Mouse (Mus musculus) heart, embryonic 12.5 days (tissue): Measurements from ENCODE around the gene Mgat4c. TPM values are rescaled to one million over a fixed set of nuclear protein-coding genes. Genes with fewer than 3 reads are reported as not detected.

Source experiments
- ATAC-seq: fragments of 200-750 bp; cut with Nextera tagmentation; 2 replicates; pipeline ENCODE4 v1.8.0; 2017; ENCODE audit warnings: moderate TSS enrichment, moderate library complexity; ENCODE audit not compliant: insufficient number of reproducible peaks, low FRiP score
- H3K27ac ChIP-seq: fragments of 300-500 bp; sonication (generic); 2 replicates; pipeline ENCODE4 v1.5.1; 2016; ENCODE audit warnings: mild to moderate bottlenecking, moderate library complexity; ENCODE audit not compliant: poor library complexity, severe bottlenecking
- H3K27me3 ChIP-seq: fragments of 300-500 bp; sonication (generic); replicated peaks from 2 replicates; pipeline ENCODE4 v1.6.1; 2016; ENCODE audit warnings: mild to moderate bottlenecking, moderate library complexity
- H3K36me3 ChIP-seq: fragments of 300-500 bp; sonication (generic); 2 replicates; pipeline ENCODE4 v1.6.1; 2016; ENCODE audit warnings: mild to moderate bottlenecking, moderate library complexity
- H3K4me1 ChIP-seq: fragments of 300-500 bp; sonication (generic); replicated peaks from 2 replicates; pipeline ENCODE4 v1.6.1; 2016; ENCODE audit warnings: mild to moderate bottlenecking
- H3K4me2 ChIP-seq: fragments of 300-500 bp; sonication (generic); 2 replicates; pipeline ENCODE4 v1.6.1; 2016; ENCODE audit warnings: mild to moderate bottlenecking, moderate library complexity
- H3K4me3 ChIP-seq: fragments of 300-500 bp; sonication (generic); 2 replicates; pipeline ENCODE4 v1.5.1; 2016; ENCODE audit warnings: mild to moderate bottlenecking
- H3K9ac ChIP-seq: fragments of 300-500 bp; sonication (generic); 2 replicates; pipeline ENCODE4 v1.6.1; 2016; ENCODE audit warnings: mild to moderate bottlenecking, moderate library complexity
- H3K9me3 ChIP-seq: fragments of 300-500 bp; sonication (generic); replicated peaks from 2 replicates; pipeline ENCODE4 v1.6.1; 2016; ENCODE audit warnings: mild to moderate bottlenecking, moderate library complexity
- WGBS: fragments of 180-500 bp; shearing (Covaris S2); methylation state at CpG from one replicate; pipeline ENCODE4 v1.1.7; 2016; 5-methylcytosine and 5-hydroxymethylcytosine counted together
- polyA plus RNA-seq: library from polyadenylated mRNA; unstranded; fragments of >200 nt; fragmentation: Nextera tagmentation; extraction: Ambion mirVana; gene quantifications from 2 replicates; pipeline ENCODE4 v1.2.1, GENCODE M21; 2016

Gene Mgat4c
- 0.06 and 0.09 TPM in 2 replicates for polyA plus RNA-seq

DNA sequence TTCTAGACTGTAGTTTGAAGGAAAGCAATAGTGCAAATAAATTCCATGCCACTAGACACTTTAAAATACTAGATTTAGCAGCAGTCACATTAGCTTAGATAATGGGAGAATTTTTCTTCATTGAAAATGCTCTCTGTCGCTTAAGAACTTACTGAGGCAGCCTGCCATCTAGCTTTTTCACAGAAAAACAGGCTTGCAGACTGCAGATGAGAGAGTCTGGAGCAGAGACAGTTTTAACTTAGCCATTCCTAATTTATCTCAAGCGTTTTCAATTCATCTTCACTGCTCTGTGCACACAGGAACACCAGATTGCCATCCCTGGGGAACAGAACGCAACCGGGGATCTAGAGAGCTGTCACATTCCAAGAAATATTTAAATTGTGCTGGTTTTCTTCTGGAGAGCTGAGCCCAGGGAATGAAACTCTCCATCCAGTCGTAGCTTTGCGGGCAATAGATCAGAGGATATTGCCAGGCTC is at the start of gene Mgat4c:
Gene Mgat4c, plus strand, starts transcription at position 51 of the 476 bp plus-strand sequence.
- H3K36me3 ChIP-seq = no peaks in the 10 kb centered on the region
- no peak within 1 kb of the TSS for H3K9ac ChIP-seq
- H3K27me3 ChIP-seq = no peaks in the 10 kb centered on the region
- no peak for ATAC-seq
- no peak within 1 kb of the TSS for H3K4me2 ChIP-seq
- WGBS = 58% methylated on average over 6 of the region's 6 CpGs
- no peak within 1 kb of the TSS for H3K4me3 ChIP-seq
- no peaks in the 10 kb centered on the region for H3K4me1 ChIP-seq
- no peaks in the 10 kb centered on the region for H3K9me3 ChIP-seq
- no peak within 1 kb of the TSS for H3K27ac ChIP-seq

DNA sequence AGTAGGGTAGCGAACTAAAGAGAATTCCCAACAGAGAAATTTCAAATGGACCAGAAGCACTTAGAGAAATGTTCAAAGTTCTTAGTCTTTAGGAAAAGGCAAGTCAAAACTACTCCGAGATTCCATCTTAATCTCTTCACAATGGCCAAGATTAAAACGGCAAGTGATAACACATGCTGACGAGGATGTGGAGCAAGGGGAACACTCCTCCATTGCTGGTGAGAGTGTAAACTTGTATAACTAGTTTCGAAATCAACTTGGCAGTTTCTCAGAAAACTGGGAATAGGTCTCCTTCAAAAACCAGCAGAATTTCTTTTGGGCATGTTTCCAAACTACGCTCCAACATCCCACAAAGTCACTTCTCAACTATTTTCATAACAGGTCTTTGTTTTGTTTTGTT is 46.0 kb upstream of the Mgat4c start:
- ATAC-seq = no peak
- H3K4me2 ChIP-seq = no peak overlapping the region
- no peaks in the 10 kb centered on the region for H3K9me3 ChIP-seq
- WGBS = 69% methylated on average over 6 of the region's 6 CpGs
- H3K9ac ChIP-seq = no peak overlapping the region
- H3K36me3 ChIP-seq = no peaks in the 10 kb centered on the region
- no peaks in the 10 kb centered on the region for H3K4me1 ChIP-seq
- no peak overlapping the region for H3K4me3 ChIP-seq
- no peak overlapping the region for H3K27ac ChIP-seq
- H3K27me3 ChIP-seq = no peaks in the 10 kb centered on the region

DNA sequence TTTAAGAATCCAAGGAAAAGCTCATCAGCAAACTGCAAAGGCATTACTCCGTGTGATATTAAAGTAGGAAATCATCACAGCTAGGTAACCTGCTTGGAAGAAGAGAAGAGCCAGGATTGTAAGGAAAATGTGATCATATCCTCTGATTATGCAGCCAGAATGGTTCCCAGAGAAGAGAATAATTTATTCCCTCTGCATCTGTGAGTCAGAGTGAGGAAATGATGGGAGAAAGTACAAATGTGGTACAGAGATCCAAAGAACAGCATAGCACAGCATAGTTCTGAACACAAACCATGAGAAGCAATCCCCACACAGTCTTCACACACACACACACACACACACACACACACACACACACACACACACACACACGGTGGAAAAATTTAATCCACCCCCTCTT is 40.2 kb upstream of the Mgat4c start:
- Histone ChIP-seq H3K9me3 (no peaks in the 10 kb centered on the region), H3K4me1 (no peaks in the 10 kb centered on the region), H3K36me3 (no peaks in the 10 kb centered on the region), H3K4me2 (no peak overlapping the region), H3K4me3 (no peak overlapping the region), H3K9ac (no peak overlapping the region), H3K27ac (no peak overlapping the region), H3K27me3 (no peaks in the 10 kb centered on the region)
- 61% methylated on average over 2 of the region's 2 CpGs for WGBS
- no peak for ATAC-seq

DNA sequence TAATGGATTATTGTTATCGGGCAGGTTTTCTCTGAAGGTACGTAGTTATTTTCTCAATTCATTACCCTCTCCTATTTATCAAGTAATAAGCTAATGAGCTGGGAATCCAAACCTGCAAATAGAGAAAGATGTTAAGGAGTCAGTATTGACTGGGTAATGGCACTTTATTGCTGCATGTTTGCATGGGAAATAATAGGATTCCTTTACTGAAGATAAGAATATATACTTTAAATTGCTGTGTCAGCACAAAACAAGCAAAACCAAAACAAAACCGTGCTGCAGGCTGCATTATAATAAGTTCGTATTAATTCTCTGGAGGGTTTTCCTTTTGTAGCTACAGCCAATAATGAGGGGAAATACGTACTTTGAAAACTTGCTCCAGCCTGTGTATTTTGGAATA is 627 bp downstream of the Mgat4c start:
- Histone ChIP-seq H3K4me2 (no peak overlapping the region), H3K36me3 (no peaks in the 10 kb centered on the region), H3K4me1 (no peaks in the 10 kb centered on the region), H3K9me3 (no peaks in the 10 kb centered on the region), H3K9ac (no peak overlapping the region), H3K27ac (no peak overlapping the region), H3K4me3 (no peak overlapping the region), H3K27me3 (no peaks in the 10 kb centered on the region)
- WGBS = 77% methylated on average over 5 of the region's 5 CpGs
- no peak for ATAC-seq

DNA sequence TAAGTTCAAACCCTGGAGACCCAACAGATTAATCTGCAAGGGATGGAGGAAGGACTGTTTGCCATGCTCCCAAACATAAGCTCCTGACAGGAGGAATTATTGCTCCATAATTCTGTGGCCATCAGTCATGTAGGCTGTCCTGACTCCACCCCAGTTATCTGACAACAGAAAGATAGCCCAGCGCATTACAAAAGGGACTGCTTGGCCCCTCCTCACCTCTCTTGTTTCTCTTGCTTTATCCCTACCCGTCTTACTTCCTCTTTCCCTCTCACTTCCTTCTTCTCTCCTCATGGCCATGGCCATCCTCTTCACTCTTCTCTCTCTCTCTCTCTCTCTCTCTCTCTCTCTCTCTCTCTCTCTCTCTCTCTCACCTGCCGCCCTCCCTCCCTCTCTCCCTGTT is 80.5 kb downstream of the Mgat4c start:
- H3K9me3 ChIP-seq = no peaks in the 10 kb centered on the region
- 66% methylated on average over 3 of the region's 3 CpGs for WGBS
- H3K36me3 ChIP-seq = no peaks in the 10 kb centered on the region
- no peak overlapping the region for H3K9ac ChIP-seq
- H3K4me2 ChIP-seq = no peak overlapping the region
- H3K4me1 ChIP-seq = no peaks in the 10 kb centered on the region
- ATAC-seq = no peak
- H3K4me3 ChIP-seq = no peak overlapping the region
- H3K27me3 ChIP-seq = no peaks in the 10 kb centered on the region
- no peak overlapping the region for H3K27ac ChIP-seq

DNA sequence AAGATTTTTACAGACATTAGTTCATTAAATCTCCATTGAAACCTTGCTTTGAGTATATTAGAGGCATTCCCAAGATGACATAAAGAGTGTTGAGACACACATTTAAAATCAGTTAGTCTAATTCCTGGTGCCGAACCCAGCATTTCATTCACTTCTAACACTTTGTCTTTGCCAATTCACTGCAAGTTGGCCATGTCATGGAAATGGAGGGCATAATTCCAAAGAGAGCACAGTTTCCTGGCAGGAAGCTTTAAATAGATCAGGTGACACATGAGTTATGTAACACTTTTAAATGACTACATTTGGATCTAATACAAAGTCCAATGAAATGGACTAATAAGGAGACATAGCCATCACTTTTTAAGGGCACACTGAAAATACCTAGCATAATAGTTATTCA is 89.4 kb downstream of the Mgat4c start:
- WGBS = 80% methylated on average over 1 of the region's 1 CpGs
- Histone ChIP-seq H3K9me3 (no peaks in the 10 kb centered on the region), H3K4me2 (no peak overlapping the region), H3K27me3 (no peaks in the 10 kb centered on the region), H3K36me3 (no peaks in the 10 kb centered on the region), H3K4me1 (no peaks in the 10 kb centered on the region), H3K9ac (no peak overlapping the region), H3K27ac (no peak overlapping the region), H3K4me3 (no peak overlapping the region)
- ATAC-seq = no peak

DNA sequence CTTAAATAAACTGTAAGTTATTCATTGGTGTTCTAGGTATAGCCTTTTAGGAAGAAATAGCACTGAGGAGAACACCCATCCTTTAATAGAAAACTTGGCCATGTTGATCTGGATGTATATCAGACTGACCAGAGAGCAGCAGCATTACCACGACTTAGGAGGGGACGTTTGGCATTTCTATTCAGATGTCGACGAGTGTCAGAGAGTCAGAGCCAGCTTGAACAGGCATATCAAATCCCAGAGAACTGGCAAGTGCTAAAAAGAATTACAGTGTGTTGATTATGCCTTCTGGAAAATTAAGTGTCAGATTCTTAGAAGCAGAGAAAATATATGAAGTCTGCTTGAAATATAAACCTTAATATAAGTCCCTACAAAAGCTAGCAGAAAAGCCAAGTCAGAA is 89.9 kb downstream of the Mgat4c start:
- Histone ChIP-seq H3K4me1 (no peaks in the 10 kb centered on the region), H3K36me3 (no peaks in the 10 kb centered on the region), H3K9me3 (no peaks in the 10 kb centered on the region), H3K27ac (no peak overlapping the region), H3K4me3 (no peak overlapping the region), H3K9ac (no peak overlapping the region), H3K4me2 (no peak overlapping the region), H3K27me3 (no peaks in the 10 kb centered on the region)
- no peak for ATAC-seq
- WGBS = 71% methylated on average over 4 of the region's 4 CpGs

DNA sequence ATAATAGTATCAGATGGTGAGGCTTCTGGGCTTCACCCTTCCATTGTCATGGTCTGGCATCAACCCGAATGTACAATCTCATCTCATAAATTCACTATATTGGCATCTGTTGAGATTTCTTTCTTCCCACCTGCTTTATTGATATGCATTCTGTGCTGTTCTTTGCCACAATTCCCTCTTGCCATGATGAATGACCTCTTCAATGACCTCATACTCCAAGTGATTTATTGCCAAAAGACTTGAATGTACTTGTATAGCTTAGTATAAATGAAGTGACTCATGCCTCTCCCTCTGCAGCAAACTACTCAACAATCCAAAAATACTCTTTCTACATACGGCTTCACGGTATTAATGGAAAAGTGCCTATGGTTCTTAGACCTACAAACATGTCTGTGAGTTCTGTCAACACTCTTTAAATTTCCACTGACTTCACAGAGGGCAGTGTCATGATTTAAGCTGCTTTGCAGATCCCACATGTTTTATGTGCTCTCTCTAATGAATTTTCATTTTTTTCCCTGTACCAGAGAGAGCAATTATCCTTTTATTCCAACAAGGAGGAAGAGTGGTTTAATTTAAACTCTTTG is 102.0 kb downstream of the Mgat4c start:
- Histone ChIP-seq H3K4me2 (no peak overlapping the region), H3K4me1 (no peaks in the 10 kb centered on the region), H3K4me3 (no peak overlapping the region), H3K27me3 (no peaks in the 10 kb centered on the region), H3K27ac (no peak overlapping the region), H3K9ac (no peak overlapping the region), H3K9me3 (no peaks in the 10 kb centered on the region), H3K36me3 (no peaks in the 10 kb centered on the region)
- 69% methylated on average over 3 of the region's 3 CpGs for WGBS
- ATAC-seq = no peak

DNA sequence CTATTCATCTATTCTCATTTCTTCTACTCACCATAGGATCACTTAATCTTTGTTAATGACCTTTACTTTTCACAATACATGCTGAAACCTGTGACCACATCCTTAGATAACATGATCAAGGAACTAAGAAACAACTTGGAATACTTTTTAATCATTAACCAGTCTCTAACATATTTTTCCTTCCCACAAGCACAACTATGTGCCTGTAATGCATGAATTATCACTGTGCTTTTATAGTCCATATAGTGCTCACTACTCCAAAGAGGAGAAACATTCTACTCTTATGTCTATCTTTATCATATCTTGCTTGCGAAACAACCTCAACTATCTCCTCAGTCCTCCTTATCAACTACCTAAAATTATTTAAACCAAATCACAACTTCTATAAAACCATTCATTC is 114.2 kb downstream of the Mgat4c start:
- H3K27me3 ChIP-seq = no peaks in the 10 kb centered on the region
- H3K4me1 ChIP-seq = no peaks in the 10 kb centered on the region
- H3K9ac ChIP-seq = no peak overlapping the region
- 85% methylated on average over 1 of the region's 1 CpGs for WGBS
- no peaks in the 10 kb centered on the region for H3K36me3 ChIP-seq
- no peak for ATAC-seq
- H3K4me3 ChIP-seq = no peak overlapping the region
- H3K4me2 ChIP-seq = no peak overlapping the region
- no peak overlapping the region for H3K27ac ChIP-seq
- H3K9me3 ChIP-seq = no peaks in the 10 kb centered on the region

DNA sequence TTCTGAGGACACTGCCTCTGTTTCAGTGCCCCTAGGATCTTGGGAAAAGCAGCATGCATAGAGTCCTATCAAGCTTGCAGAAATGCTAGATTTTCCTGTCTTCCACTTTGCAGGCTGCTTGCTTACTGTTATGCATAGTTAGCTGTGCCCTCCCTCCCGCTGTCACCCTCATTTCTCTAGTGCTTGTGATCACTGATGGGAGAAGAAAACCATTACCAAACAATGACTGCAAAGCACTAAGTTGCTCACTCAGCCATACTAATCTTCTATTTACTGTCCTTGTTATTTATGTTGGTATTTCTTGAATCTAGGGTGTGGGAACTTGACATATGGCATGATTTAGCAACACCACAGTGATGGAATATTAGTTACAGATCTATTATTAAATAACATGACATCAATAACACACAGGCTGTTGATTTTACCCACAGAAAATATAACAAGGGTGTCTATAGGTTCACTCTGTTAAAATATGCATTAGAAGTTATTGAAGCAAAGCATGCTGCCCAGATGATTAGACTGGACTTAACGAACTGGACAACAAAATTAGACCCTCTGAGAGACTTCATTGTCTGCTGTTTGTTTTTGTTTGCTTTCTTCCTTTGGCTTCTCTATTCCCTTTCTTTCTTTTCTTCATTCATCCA is 117.7 kb downstream of the Mgat4c start:
- Histone ChIP-seq H3K9ac (no peak overlapping the region), H3K4me1 (no peaks in the 10 kb centered on the region), H3K27ac (no peak overlapping the region), H3K36me3 (no peaks in the 10 kb centered on the region), H3K9me3 (no peaks in the 10 kb centered on the region), H3K4me2 (no peak overlapping the region), H3K27me3 (no peaks in the 10 kb centered on the region), H3K4me3 (no peak overlapping the region)
- no peak for ATAC-seq
- 59% methylated on average over 2 of the region's 2 CpGs for WGBS

DNA sequence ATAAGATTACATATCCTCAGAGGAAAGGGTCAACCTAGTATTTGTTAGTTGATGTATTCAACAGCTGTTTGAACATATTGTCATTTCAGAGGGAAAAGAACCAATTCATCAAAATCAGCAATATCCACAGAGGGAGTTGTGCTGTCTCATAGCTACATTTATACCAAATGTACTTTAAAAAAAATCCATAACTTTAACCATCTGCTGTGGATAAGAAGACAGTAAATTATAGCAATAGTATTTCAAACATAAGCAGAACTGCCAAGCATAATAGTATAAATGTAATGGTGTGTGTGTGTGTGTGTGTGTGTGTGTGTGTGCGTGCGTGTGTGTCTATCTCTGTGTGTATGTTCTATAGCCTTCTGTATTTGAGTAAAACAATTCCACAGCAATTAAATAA is 127.5 kb downstream of the Mgat4c start:
- no peak overlapping the region for H3K9ac ChIP-seq
- no peaks in the 10 kb centered on the region for H3K36me3 ChIP-seq
- no peak overlapping the region for H3K4me3 ChIP-seq
- ATAC-seq = no peak
- no peaks in the 10 kb centered on the region for H3K9me3 ChIP-seq
- 83% methylated on average over 2 of the region's 2 CpGs for WGBS
- H3K4me1 ChIP-seq = no peaks in the 10 kb centered on the region
- no peak overlapping the region for H3K27ac ChIP-seq
- no peak overlapping the region for H3K4me2 ChIP-seq
- no peaks in the 10 kb centered on the region for H3K27me3 ChIP-seq

DNA sequence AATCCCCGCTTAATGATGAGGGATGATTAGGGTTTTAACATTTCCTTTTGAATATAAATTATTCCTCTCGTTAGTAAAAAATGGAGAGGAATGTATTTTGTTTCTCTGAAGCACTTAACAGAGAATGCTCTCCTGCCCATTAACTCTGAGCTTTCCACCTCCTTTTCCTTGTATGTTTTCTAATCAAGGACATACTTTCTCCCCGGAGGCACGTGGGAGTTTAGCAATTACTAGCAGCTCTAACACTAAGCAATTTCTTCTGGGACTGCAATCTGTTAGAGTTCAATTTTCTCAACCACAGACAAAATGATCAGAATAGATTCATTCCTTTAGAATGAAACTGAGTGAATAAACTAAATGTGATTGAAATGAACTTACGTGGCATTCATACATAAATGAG is 135.6 kb downstream of the Mgat4c start:
- Histone ChIP-seq H3K9ac (no peak overlapping the region), H3K4me3 (no peak overlapping the region), H3K4me1 (no peaks in the 10 kb centered on the region), H3K36me3 (no peaks in the 10 kb centered on the region), H3K27me3 (no peaks in the 10 kb centered on the region), H3K4me2 (no peak overlapping the region), H3K9me3 (no peaks in the 10 kb centered on the region), H3K27ac (no peak overlapping the region)
- WGBS = 84% methylated on average over 5 of the region's 5 CpGs
- no peak for ATAC-seq
